Mouse (Mus musculus) CH12.LX (cell line): ENCODE measurements around the gene Ppy. TPM values are rescaled to one million over a fixed set of nuclear protein-coding genes. Genes with fewer than 3 reads are reported as not detected.

Experiments used
- DNase-seq: peaks from one replicate; pipeline ENCODE4 v3.0.0-alpha.2; 2013; ENCODE audit errors: extremely low read depth
- H3K27ac ChIP-seq: 2 replicates; pipeline ENCODE4 v1.5.1; 2012; ENCODE audit warnings: low read depth, mild to moderate bottlenecking, control low read depth, moderate library complexity; ENCODE audit not compliant: insufficient read depth
- H3K27me3 ChIP-seq: replicated peaks from 2 replicates; pipeline ENCODE3; 2012; ENCODE audit warnings: inconsistent platforms
- H3K36me3 ChIP-seq, 2 experiments: replicated peaks in 1 of 2; 2 replicates each; pipeline versions ENCODE3 to v1.6.1; 2012; ENCODE audit warnings: inconsistent platforms in 1 of 2, low read length in 1 of 2, mild to moderate bottlenecking in 1 of 2, mixed read lengths in 1 of 2, moderate library complexity in 1 of 2; ENCODE audit not compliant: control insufficient read depth in 1 of 2, insufficient read depth in 1 of 2
- H3K4me1 ChIP-seq, 2 experiments: 2 replicates each; pipeline ENCODE4 v1.6.1; 2012; ENCODE audit warnings: inconsistent platforms in 1 of 2, moderate library complexity in 1 of 2; ENCODE audit not compliant: insufficient read depth in 2 of 2, control insufficient read depth in 1 of 2
- H3K4me2 ChIP-seq: 2 replicates; pipeline ENCODE4 v1.6.1; 2012; ENCODE audit warnings: low read depth, mild to moderate bottlenecking, control low read depth; ENCODE audit not compliant: poor library complexity, insufficient read depth, severe bottlenecking
- H3K4me3 ChIP-seq, 3 experiments: fragments of 150-350 bp in 1 of 3; sonication (generic) in 1 of 3; replicated peaks in 1 of 3; 2 replicates each; pipeline versions ENCODE3 to v1.5.1; 2011 to 2012; ENCODE audit warnings: low read depth in 2 of 3, low read length in 2 of 3, mild to moderate bottlenecking in 2 of 3, moderate library complexity in 2 of 3, control low read depth in 1 of 3, improper control_type of control experiment in 1 of 3, inconsistent platforms in 1 of 3, mixed read lengths in 1 of 3; ENCODE audit not compliant: poor library complexity in 1 of 3
- H3K79me2 ChIP-seq: replicated peaks from 2 replicates; pipeline ENCODE4 v1.6.1; 2012; ENCODE audit warnings: mild to moderate bottlenecking, moderate library complexity; ENCODE audit not compliant: control insufficient read depth, poor library complexity, insufficient read depth, severe bottlenecking; ENCODE audit errors: extremely low read depth
- H3K9ac ChIP-seq: 2 replicates; pipeline ENCODE4 v1.6.1; 2012; ENCODE audit warnings: low read depth, mild to moderate bottlenecking, control low read depth, moderate library complexity; ENCODE audit not compliant: insufficient read depth
- H3K9me3 ChIP-seq: replicated peaks from 2 replicates; pipeline ENCODE3; 2012; ENCODE audit warnings: low read length, inconsistent platforms, mixed read lengths
- BHLHE40 ChIP-seq: IDR thresholded peaks from 2 replicates; pipeline ENCODE4 v1.6.1; 2011; ENCODE audit warnings: mild to moderate bottlenecking, low read depth, low read length, improper control_type of control experiment
- E2F4 ChIP-seq: IDR thresholded peaks from 2 replicates; pipeline ENCODE4 v1.6.1; 2011; ENCODE audit warnings: low read depth, low read length, improper control_type of control experiment; ENCODE audit not compliant: insufficient replicate concordance
- ELF1 ChIP-seq: IDR thresholded peaks from 2 replicates; pipeline ENCODE4 v1.6.1; 2014; ENCODE audit warnings: low read depth, mild to moderate bottlenecking, inconsistent platforms, low read length, improper control_type of control experiment
- GABPA ChIP-seq: IDR thresholded peaks from 2 replicates; pipeline ENCODE4 v1.6.1; 2012; ENCODE audit warnings: low read depth, low read length, improper control_type of control experiment, inconsistent platforms; ENCODE audit not compliant: insufficient replicate concordance
- JUN ChIP-seq: IDR thresholded peaks from 2 replicates; pipeline ENCODE4 v1.6.1; 2011; ENCODE audit warnings: low read depth, mild to moderate bottlenecking, low read length, improper control_type of control experiment, moderate library complexity; ENCODE audit not compliant: insufficient read depth
- JUND ChIP-seq: conservative IDR thresholded peaks from 2 replicates; pipeline ENCODE4 v1.6.1; 2011; ENCODE audit warnings: low read depth, low read length, improper control_type of control experiment
- KAT2A ChIP-seq: IDR thresholded peaks from 2 replicates; pipeline ENCODE4 v1.6.1; 2012; ENCODE audit warnings: low read length, improper control_type of control experiment, inconsistent platforms; ENCODE audit not compliant: insufficient replicate concordance
- MAFK ChIP-seq: IDR thresholded peaks from 2 replicates; pipeline ENCODE4 v1.6.1; 2011; ENCODE audit warnings: low read length, improper control_type of control experiment; ENCODE audit not compliant: insufficient replicate concordance
- MEF2A ChIP-seq: IDR thresholded peaks from 2 replicates; pipeline ENCODE4 v1.6.1; 2014; ENCODE audit warnings: low read depth, mild to moderate bottlenecking, inconsistent platforms, low read length, improper control_type of control experiment, borderline replicate concordance
- POLR2A ChIP-seq: IDR thresholded peaks from 2 replicates; pipeline ENCODE4 v1.6.1; 2011; ENCODE audit warnings: low read depth, mild to moderate bottlenecking, improper control_type of control experiment, low read length
- POLR2AphosphoS2 ChIP-seq: IDR thresholded peaks from 2 replicates; pipeline ENCODE4 v1.6.1; 2011; ENCODE audit warnings: low read depth, low read length, improper control_type of control experiment
- RAD21 ChIP-seq: IDR thresholded peaks from 2 replicates; pipeline ENCODE4 v1.6.1; 2011; ENCODE audit warnings: low read depth, mild to moderate bottlenecking, low read length, improper control_type of control experiment, moderate library complexity
- RCOR1 ChIP-seq: conservative IDR thresholded peaks from 2 replicates; pipeline ENCODE4 v1.6.1; 2012; ENCODE audit warnings: low read depth, mild to moderate bottlenecking, inconsistent platforms, low read length, improper control_type of control experiment
- TBP ChIP-seq: conservative IDR thresholded peaks from 2 replicates; pipeline ENCODE4 v1.6.1; 2011; ENCODE audit warnings: low read depth, low read length, improper control_type of control experiment
- TCF12 ChIP-seq: IDR thresholded peaks from 2 replicates; pipeline ENCODE4 v1.6.1; 2014; ENCODE audit warnings: low read depth, mild to moderate bottlenecking, inconsistent platforms, low read length, improper control_type of control experiment
- UBTF ChIP-seq: IDR thresholded peaks from 2 replicates; pipeline ENCODE4 v1.6.1; 2012; ENCODE audit warnings: low read depth, mild to moderate bottlenecking, inconsistent platforms, low read length, improper control_type of control experiment, moderate library complexity
- USF2 ChIP-seq: conservative IDR thresholded peaks from 2 replicates; pipeline ENCODE4 v1.6.1; 2011; ENCODE audit warnings: low read depth, low read length, improper control_type of control experiment
- ZKSCAN1 ChIP-seq: IDR thresholded peaks from 2 replicates; pipeline ENCODE4 v1.6.1; 2012; ENCODE audit warnings: low read depth, inconsistent platforms, low read length, improper control_type of control experiment, borderline replicate concordance
- ZMIZ1 ChIP-seq: IDR thresholded peaks from 2 replicates; pipeline ENCODE4 v1.6.1; 2012; ENCODE audit warnings: low read depth, mild to moderate bottlenecking, inconsistent platforms, low read length, improper control_type of control experiment
- dilution Hi-C: fragments of 300-500 bp; cut with MboI; formaldehyde crosslinking; loops from 2 replicates; pipeline ENCODE4 v1.14.3; 2020; ENCODE audit warnings: low sequenced_read_pairs; ENCODE audit not compliant: extremely low pct_unique_long_range_greater_than_20kb, extremely low pct_ligation_motif_present
- in situ Hi-C: fragments of 300-500 bp; cut with MboI; formaldehyde crosslinking; loops from 3 replicates; pipeline ENCODE4 v1.14.3; 2019; ENCODE audit warnings: low sequenced_read_pairs, low pct_ligation_motif_present, low pct_unique_long_range_greater_than_20kb, mixed read lengths
- polyA plus RNA-seq: library from polyadenylated mRNA; unstranded; fragments of >175 nt; gene quantifications from 2 replicates; pipeline ENCODE4 v1.2.1, GENCODE M21; 2012; ENCODE audit warnings: low read depth; ENCODE audit not compliant: insufficient read length
- total RNA-seq, 2 experiments: library from RNA; depleted of rRNA; stranded (reverse); fragments of 300-350 nt in 1 of 2; fragments of >200 nt in 1 of 2; gene quantifications; 2 replicates each; pipeline ENCODE4 v1.2.3; 2012 to 2014

The Ppy gene
- total and polyA plus RNA-seq, 3 experiments, result not detected

DNA sequence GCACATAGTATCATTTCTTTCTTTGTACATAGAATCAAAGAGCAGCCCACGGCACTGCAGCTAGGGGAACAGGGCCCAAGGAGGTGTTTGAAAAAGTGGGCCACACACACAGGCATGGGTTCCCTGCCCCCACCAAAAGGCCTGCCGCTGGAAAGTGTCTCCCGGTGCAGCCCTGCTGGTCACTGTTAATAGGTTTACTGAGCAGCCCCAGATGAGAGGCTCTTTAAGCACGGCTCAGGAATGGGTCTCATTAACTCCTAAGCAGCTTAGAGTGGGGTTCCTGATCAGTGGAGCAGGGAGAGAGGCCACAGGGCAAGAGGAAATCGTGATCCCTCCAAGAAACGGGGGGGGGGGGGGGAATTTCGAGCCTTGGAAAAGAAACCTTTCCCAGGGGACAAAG lies 17.0 kb downstream of the Ppy start:
- in situ Hi-C loops, result no loop called here
- Histone ChIP-seq H3K9me3 (peaks cover 18% of the 10 kb centered on the region), H3K4me1 (peaks cover 3 to 28% of the 10 kb centered on the region in 2 experiments; a peak in 3 of 4 replicates), H3K4me2 (no peak overlapping the region), H3K79me2 (no peaks in the 10 kb centered on the region), H3K27ac (no peak overlapping the region), H3K27me3 (peaks cover 66% of the 10 kb centered on the region), H3K36me3 (no peaks in the 10 kb centered on the region), H3K9ac (no peak overlapping the region), H3K4me3 (no peak overlapping the region)
- dilution Hi-C loops, result no loop called here
- DNase-seq, result no peak
- no peak for TF ChIP-seq JUND
- TF ChIP-seq KAT2A, result no peak
- TF ChIP-seq ZMIZ1, result no peak
- TF ChIP-seq POLR2A, result no peak
- no peak for TF ChIP-seq POLR2AphosphoS2
- TF ChIP-seq ELF1, result no peak
- TF ChIP-seq JUN, result no peak
- TF ChIP-seq MAFK, result no peak
- TF ChIP-seq ZKSCAN1, result no peak
- no peak for TF ChIP-seq USF2
- TF ChIP-seq BHLHE40, result no peak
- TF ChIP-seq RCOR1, result no peak
- no peak for TF ChIP-seq TCF12
- TF ChIP-seq MEF2A, result no peak
- TF ChIP-seq, all 38 proteins: peak for 0

- in situ Hi-C loops, result no loop called here
- no peak overlapping the region for H3K4me2 ChIP-seq
These were observed 17.9 kb downstream of the Ppy start for GRCm38 (mm10) chr11:102083193-102083592.

DNA sequence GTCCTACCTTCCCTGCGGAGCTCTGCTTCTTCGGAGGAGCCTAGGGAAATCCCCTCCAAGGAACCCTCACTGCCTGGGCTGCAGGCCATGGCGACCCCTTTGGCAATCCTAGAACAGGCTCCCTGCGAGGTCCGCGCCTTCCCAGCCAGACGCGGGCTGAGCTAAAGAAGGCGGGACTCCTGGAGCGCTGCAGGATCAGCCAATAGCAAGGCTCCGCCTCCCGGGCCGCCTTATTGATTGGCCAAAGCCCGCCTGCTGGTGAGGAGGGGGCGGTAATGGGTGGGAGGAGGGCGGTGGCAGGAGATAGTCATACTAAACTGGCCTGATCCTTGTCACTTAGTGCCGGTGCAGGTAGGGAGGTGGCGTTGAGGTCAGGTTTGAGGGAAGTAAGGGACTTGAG lies 18.8 kb downstream of the Ppy start:
- dilution Hi-C loops, result no loop called here
- TF ChIP-seq RAD21, result no peak
- TF ChIP-seq BHLHE40, result no peak
- no peak for TF ChIP-seq MAFK
- TF ChIP-seq UBTF, result no peak
- no peak for TF ChIP-seq POLR2AphosphoS2
- TF ChIP-seq JUND, result no peak
- no peak for TF ChIP-seq GABPA
- no peak for TF ChIP-seq E2F4
- Histone ChIP-seq H3K4me1 (peaks cover 3 to 9% of the 10 kb centered on the region in 2 experiments; a peak in 3 of 4 replicates), H3K36me3 (no peaks in the 10 kb centered on the region), H3K9me3 (peaks cover 18% of the 10 kb centered on the region), H3K4me3 (no peak overlapping the region), H3K79me2 (no peaks in the 10 kb centered on the region), H3K27ac (no peak overlapping the region), H3K27me3 (peaks cover 64% of the 10 kb centered on the region), H3K9ac (no peak overlapping the region), H3K4me2 (no peak overlapping the region)
- no peak for DNase-seq
- in situ Hi-C loops, result no loop called here

More at GRCm38 (mm10) chr11:102083193-102083592, 17.9 kb downstream of the Ppy start:
- Histone ChIP-seq H3K4me3 (no peak overlapping the region), H3K9ac (no peak overlapping the region), H3K4me1 (peaks cover 3 to 18% of the 10 kb centered on the region in 2 experiments; a peak in 3 of 4 replicates), H3K79me2 (no peaks in the 10 kb centered on the region), H3K36me3 (no peaks in the 10 kb centered on the region), H3K27me3 (peaks cover 65% of the 10 kb centered on the region), H3K9me3 (peaks cover 18% of the 10 kb centered on the region), H3K27ac (no peak overlapping the region)
- dilution Hi-C loops, result no loop called here
- TF ChIP-seq TBP, result no peak
- DNase-seq, result no peak
